Mouse (Mus musculus): ENCODE measurements at regions not wholly inside any gene's neighbourhood (a gene's known extent, or its start where the extent isn't known, plus 50 kb on each side); places are given as distances from the start of the nearest gene placed in this dataset.

DNA sequence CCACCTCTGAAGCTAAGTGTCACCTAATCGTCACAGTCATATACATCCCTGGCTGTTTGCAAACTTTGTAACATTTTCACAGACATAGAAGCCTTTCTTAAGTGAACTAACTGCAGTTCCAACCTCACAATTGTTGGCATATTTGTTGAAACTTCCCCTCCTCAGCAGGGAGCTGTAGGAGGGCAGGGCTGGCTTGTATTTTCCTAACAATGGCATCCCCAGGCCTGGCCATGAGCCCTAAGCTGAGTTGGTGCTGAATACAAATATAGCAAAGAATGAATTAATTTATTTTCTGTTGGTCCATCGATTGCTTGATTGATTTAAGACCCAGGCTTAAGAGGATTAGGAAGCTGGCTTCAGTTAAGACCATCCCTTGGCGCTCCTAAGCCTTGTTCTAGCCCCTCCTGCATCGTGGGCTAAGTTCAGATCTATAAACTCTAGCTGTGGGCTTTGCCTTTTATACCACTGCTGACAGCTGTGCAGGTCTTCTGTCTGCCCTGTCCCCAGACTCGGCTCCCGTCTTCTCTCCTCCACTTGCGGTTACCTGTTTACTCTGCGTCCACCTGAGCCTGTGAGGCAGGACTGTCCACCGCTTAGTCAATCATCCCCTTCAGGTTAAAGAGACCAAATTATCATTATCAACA lies 269.8 kb downstream of the Hlx start:
- no peak for DNase-seq (ENCODE audit: low spot score)

DNA sequence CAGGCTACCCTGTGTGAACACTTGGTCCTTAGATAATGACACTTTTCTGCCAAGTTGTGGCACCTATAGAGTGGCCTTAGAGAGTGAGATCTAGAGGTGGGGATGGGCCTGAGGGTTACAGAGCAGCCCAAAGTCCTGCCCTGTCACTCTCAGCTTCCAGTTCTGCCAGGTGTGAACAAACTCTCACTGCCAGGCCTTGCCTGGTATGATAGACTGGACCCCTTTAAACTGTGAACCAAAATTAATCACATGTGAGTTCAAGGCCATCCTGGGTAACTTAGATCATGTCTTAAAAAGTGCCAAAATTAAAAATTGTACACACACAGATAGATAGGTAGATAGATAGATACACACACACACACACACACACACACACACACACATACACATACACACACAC lies 271.0 kb downstream of the Hlx start:
- no peak for DNase-seq (ENCODE audit: low spot score)

DNA sequence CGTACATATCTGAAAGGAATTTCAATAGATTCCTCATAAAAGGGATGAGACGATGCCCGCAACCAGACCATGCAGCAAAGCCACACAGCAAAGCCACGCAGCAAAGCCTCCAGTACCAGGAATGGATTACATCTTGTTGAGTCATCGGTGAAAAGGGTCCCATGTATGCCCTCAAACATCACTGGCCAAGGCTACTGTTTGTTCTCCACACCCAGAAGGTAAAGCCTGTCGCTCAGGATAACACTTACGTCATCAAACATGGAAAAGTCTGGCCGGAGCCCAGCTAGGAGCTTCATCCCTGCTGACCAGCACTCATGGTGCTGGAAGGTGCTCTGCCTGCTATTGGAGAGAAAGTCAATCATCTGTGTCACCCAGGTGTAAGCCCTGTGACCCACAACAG lies 275.7 kb downstream of the Hlx start:
- no peak for DNase-seq (ENCODE audit: low spot score)

DNA sequence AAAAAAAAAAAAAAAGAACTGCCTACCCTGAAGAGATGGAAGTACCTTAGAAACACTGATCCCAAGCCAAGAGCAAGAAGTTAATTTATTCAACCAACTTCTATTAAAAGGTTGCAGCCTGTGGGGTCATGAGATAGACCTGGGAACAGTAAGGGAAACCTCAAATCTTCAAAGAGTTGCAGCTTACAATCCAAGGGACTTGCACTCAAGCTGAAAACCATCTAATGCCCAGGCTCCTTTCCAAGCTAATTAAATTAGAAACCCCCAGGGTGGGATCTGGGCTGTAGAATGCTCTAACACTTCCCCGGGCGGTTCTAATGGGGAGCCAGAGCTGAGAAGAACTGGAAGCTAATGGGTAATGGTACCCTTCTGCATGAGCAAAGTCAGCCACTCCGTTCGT lies 278.0 kb downstream of the Hlx start:
- no peak for DNase-seq (ENCODE audit: low spot score)

DNA sequence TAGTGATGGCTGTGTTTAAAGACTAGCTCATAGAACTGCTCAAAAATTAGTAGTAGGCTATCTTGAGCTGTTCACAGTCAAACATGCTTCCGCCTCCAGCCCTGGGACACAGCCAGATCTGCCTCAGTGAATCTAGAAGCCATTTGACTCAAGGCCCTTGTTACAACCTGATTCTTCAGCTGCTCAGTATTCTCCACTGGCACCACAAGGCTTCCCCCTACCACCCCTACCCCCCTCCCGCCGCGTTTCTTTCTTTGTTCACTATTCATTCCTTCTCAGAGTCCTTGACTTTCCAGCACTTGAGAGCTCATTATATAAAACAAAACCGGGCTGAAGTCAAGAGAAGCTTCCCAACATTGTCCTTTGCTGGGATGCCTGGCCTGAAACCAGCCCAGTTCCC lies 278.7 kb downstream of the Hlx start:
- no peak for DNase-seq (ENCODE audit: low spot score)

DNA sequence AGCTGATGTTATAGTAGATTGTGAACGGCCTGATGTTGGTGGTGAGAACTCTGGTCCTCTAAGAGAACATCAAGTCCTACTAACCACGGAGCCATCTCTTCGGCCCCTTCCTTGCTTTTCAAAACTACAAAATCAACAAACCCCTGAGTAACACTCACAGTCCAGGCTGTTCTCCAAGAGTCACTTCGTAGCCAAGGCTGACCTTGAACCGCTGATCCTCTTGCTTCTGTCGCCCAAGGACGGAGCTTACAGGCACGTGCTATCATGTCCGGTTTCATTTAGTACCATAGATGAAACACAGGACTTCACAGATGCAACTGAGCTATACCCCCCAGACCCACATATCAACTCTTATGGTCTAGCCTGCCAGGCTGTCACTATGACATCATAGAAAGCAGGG lies 279.4 kb downstream of the Hlx start:
- no peak for DNase-seq (ENCODE audit: low spot score)

DNA sequence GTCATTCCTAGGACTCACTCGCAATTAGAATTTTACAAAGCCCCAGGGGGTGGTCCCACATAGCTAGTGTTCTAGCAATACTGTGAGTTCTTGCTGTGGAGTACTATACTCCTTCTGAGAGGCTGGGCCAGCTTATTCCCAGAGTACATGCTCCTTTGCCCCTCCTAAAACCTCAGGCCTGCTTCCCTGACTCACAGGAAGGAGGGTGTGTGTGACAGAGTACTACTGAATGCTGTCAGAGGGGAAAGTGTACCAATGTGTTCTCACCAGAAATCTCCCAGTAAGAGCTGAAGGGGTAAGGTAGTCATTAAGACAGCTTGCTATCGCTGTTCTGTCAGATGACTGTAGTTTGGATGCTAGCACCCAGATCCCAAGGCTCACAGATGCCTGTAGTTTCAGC lies 280.7 kb downstream of the Hlx start:
- DNase-seq (ENCODE audit: low spot score), result no peak

DNA sequence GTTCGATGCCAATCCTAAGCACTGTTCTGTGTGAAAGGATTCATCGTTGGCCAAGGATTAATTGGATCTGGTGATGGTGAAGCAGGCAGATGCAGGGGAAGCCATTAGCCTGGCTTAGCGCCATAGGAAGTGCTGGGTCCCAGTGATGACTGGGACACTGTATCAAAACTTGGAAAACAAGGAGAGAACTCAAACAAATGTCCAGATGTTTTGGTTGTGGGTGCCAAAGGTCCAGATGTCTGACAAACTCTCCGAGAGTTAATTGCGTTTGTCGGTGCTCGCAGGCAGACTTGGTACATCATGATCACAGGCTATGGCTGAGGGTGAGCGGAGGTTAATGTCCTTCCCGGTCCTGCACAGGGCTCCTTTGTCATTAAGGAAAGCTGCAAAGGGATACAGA lies 283.4 kb downstream of the Hlx start:
- no peak for DNase-seq (ENCODE audit: low spot score)

DNA sequence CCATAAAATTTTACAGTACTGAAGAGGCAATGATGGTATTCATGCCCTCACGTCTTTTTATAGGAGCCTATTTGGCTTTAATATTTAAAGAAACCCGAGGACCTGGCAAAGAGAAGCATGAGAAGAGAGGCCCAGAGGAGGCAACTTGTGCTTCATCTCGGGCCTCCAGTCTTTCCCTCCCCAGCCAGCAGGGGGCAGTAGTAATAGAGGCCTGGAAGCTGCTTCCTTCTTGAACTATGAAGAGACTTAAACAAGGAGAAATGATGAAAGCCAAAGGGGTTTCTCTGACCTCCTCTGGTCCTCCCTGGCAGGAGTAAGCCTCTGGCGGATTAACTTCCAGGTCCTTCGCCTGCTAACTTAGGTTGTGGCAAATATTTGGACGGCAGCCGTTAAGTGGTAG lies 284.5 kb downstream of the Hlx start:
- DNase-seq (ENCODE audit: low spot score), result peak; percentile 55

DNA sequence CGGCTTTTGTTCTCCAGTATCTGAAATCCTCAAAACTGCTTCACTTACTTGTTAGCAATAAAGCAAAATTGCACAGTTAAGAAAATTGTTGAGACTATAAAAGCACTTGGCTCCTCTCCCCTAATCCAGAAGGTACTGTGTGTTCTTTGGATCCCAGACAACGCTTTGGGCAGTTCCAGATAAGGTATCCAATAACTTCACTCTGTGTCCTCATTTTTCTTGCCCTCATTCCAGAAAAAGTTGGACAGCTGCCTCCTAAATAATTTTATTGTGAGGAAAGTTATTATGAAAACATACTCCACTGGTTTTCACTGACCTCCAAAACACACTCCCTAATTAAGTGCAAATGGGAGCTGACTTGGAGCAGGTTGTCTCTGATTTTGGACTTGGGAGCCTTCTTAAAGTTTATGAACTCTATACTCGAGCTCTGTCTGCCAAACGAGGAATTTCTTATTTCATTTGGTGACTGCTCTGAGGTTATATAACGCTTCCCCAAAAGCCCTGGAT lies 285.2 kb downstream of the Hlx start:
- no peak for DNase-seq (ENCODE audit: low spot score)

DNA sequence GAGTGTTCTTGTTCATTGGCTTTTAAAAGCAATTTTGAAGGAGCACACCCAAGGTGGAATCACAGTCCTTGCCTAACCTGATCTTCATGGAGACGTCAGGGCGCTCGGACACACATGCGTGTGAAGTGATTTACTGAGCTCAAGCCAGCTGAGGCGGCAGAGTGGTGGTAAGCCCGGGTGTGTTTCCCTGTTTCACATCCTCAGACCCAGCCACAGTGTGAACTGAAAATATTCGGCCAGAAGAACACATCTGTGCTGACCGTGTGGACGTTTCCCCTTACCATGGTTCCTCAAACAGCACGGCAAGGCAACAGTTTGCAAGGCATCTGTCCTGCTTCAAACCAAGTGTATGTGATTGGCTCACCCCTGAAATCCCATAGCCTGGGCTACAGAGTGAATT lies 288.2 kb downstream of the Hlx start:
- no peak for DNase-seq (ENCODE audit: low spot score)

DNA sequence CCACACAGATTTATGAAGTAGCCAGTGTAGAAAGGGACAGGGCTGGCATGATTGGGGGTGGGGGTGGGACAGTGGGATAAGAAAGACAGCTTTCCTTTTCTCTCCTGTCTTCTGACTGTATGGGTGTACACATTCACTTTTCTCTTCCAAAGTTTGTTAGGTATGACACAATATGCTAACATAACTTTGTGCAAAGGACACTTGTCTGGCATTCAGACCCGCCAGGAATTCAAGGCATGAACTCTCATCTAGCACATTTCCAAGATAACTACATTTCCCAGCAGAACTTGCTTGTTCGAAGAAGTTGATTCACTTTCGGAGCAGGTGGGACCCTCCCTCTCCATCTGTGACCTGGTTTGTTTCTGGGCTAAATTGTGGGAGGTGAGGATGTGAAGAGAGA lies 289.7 kb downstream of the Hlx start:
- no peak for DNase-seq (ENCODE audit: low spot score)

DNA sequence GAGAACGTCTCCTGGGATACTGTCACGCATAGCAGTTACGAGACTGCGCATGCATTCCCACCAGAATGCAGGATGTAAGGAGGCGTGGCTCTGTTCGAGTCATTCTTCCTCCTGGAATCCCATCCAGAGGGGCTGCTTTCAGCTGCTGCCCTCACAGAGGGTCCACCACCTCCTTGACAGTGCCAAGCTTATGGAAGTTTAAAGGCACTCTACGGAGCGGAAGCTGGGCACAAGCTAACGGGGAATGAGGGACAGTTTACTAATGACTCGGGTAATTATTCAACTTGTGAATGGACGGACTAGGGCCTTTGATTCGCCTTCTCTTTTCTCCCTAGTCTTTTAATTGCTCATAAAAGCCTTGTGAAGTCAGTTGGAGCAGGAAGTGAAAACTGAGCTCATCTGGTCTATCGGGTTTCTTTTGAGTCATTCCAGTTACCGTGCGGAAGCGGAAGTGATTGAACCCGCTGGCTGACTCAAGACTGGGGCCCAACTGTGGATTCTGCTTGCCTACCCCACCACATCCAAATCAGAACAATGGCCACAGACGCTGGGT lies 291.3 kb downstream of the Hlx start:
- no peak for DNase-seq (ENCODE audit: low spot score)

DNA sequence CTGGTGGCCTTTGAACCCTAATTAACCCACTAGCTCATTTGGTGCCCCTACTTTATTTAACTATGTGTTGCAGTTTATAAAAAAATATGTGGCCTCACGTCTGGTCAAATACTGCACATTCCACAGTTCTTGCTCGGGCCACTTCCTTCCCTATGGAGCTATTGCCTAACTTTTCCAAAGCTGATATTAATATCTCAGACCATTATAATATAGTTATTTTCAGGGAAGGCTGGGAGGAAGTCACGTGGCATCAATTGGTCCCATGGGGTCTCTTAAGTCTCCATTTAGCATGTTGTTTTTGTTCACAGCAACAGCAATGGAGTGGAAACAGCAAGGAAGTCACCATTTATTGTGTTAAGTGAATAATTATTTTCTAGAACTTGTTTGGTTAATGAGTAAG lies 292.9 kb downstream of the Hlx start:
- DNase-seq (ENCODE audit: low spot score), result no peak

DNA sequence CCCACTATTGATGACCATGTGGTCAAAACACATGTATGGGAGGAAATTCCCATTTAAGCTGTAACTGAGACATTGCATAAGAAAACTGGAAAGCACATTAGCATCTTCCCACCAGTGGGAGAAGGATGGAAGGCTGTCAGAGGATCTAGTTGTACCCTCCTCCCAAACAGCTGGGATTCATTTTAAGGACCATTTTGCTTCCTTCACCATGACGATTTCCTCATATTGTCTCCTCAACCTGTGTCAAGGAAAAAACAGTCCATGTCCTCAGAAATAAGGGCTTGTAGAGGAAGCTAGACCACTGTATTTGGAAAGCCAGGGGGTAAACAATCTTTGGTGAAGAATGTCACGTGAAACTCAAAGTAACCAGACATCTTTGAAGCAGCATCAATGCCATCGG lies 296.0 kb downstream of the Hlx start:
- no peak for DNase-seq (ENCODE audit: low spot score)

DNA sequence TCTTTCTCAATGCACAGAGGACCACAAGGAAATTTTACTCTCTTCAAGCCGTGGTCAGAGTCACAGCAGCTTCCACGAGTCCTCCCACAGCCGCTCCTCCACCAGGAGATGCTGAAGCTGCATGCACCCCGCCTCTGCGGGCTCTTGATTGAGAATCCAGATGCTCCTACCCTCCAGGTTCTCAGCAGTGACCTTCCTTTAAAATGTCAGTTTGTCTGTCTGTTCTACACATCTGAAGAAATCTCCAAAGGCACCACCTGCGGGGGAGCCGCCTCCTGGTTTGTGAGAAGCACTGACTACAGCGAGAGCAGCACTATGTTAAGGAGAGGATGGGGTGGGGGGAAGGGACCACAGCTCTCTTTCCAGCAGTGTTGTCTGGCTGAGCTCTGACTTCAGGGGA lies 303.8 kb downstream of the Hlx start:
- no peak for DNase-seq (ENCODE audit: low spot score)

DNA sequence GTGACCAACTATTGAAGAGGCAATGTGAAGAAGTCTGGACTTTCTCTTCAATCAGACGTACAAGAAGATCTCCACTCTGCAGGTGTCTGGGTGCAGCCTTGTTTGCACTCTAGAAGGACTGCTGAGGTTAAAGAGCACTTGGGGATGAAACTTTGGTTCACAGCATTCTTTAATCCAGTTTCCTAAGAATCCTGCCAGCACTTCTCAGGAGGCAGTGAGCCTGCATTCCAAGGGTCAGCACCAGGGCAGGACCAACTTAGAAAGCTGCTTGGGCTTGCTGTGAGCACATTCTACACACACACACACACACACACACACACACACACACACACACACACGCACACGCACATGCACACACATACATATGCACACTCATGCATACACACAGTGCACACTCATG lies 304.4 kb downstream of the Hlx start:
- peak; percentile 16 for DNase-seq (ENCODE audit: low spot score)

DNA sequence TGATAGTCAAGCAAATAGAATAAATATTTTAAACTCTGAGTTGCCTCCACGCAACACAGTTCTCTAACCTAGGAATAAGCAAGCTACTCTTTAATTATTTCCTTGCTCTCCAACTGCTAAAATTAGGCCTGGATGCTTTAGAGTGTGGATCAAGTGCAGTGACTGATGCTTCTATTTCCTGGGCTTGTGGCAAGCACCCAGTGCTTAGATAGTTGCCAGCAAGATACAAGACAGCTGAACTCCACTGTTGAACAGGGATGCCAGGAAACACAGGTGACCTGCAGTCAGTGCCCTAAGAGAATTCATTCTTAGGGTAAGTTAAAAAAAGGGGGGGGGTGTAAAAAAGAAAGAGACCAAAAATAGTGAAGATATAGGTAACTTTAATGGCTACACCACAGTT lies 306.7 kb downstream of the Hlx start:
- no peak for DNase-seq (ENCODE audit: low spot score)

DNA sequence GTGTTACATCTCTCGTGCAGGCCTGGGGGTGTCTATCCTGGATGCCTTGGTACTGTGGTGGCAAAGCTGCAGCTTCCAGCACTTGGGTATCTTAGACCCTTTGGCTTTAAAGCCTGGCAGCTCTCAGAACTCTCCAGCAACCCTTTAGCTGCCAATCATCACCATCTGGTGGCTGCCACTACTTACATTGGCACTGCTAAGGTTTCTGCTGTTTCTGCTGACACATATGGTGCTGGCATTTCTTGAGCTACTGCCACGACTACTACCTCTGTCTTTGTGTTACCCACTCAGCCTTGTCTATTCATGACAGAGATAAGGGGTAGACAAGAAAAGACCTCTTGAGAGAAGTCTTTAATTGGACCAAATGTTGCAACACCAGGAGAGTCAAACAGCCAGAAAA lies 308.4 kb downstream of the Hlx start:
- no peak for DNase-seq (ENCODE audit: low spot score)

DNA sequence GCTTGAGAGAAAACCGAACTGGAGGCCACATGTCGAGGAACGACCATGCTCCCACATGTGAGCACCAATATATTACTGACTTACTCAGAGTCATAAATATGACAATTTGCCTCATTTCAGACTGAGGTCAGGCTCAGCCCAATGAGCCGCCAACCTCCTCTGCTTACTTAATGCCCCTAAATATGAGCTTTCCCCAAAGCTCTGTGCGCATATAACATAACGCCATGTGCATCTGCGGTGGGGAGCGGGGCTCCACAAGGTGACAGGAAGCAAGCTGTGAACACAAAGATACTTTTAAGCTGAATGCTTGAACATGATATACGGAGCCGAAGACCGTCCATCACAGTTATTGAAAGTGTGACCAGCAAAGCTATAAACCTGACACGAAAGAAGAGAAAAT lies 319.8 kb downstream of the Hlx start:
- no peak for DNase-seq (ENCODE audit: low spot score)

DNA sequence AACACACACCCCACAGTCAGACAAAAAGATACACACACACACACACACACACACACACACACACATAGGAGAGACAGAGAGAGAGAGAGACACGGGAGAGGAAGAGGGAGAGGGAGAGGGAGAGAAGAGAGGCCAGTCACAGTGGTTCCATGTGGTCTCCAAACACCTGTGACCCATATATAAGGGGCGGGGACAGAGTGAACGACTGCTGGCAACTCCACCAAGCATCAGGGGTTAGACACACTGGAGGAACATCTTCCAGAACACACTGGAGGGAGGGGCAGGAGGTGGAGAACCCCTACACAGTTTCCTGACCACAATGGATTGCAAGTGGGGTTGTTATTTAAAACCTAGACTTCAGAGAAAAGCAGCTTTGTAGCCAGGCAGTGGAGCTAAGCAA lies 321.4 kb downstream of the Hlx start:
- no peak for DNase-seq (ENCODE audit: low spot score)

DNA sequence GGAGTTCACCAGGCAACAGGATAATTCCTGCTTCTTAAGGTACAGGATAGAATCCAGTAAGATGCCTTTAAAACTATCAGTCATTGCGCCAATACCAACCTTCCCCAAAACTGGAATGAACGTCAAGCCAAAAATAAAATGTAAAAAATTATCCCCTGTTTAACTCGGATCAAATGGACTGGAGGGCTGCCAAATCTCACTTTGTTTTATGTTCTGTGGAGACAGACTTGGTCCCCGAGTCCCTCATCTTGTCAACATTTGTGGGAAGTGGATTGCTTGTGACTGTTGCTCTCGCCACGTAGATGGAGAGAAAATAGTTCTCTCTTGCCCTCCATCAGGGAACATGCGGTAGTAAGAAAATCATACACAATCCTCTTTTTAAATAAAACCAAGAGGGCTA lies 322.4 kb downstream of the Hlx start:
- DNase-seq (ENCODE audit: low spot score), result no peak

DNA sequence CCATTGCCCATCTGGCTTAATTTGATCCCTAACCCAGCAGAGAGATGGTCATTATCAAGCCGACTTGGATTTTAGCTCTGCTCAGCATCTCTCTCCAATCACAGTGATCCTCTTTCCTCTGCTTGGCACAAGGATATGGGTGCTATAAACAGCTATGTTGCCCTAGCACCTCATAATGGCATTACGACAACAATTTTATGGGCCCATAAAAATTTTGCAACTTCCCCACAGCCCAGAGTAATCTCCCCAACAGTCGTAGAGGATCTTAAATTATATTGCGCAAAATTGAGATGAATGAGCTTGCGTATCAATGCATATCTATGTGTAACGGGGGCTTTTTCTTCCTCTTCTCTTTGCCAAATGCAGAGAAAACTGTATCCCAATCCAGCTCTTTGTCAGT lies 329.4 kb downstream of the Hlx start:
- DNase-seq (ENCODE audit: low spot score), result no peak

DNA sequence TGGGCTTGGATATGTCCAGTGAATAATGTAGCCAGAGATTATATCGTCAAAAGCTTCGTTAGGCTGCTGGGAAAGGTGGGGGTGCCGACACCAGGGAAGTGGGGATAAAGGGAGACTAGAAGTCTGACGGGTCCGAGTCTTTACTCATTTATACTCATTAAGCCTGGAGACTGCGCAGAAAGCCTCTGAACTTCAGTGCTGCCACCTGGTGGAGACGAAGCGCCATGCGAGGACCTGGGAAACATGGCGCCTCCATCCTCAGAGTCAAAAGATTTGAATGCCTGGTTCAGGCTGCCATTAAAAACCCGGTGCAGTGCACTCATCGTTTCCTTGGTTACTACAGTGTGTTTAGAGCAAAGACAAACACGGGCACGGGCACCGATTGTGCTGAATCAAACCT lies 337.2 kb downstream of the Hlx start:
- DNase-seq (ENCODE audit: low spot score), result no peak

All from yolk sac, embryonic 10.5 days (tissue).